Mouse (Mus musculus) thymus, adult 2 months (tissue): ENCODE measurements at regions not wholly inside any gene's neighbourhood (a gene's known extent, or its start where the extent isn't known, plus 50 kb on each side); places are given as distances from the start of the nearest gene placed in this dataset.

Experiments
- DNase-seq: peaks from one replicate; pipeline ENCODE4 v3.0.0; 2021
- H3K27ac ChIP-seq: fragments of 200-500 bp; 2 replicates; pipeline ENCODE4 v1.5.1; 2012; ENCODE audit warnings: low read length, control low read depth; ENCODE audit not compliant: control insufficient read depth, insufficient read depth
- H3K27me3 ChIP-seq: fragments of 200-500 bp; 2 replicates; pipeline ENCODE4 v1.6.1; 2012; ENCODE audit warnings: mild to moderate bottlenecking, low read length, moderate library complexity, mixed read lengths; ENCODE audit not compliant: control insufficient read depth, insufficient read depth
- H3K36me3 ChIP-seq: fragments of 200-500 bp; 2 replicates; pipeline ENCODE4 v1.6.1; 2012; ENCODE audit warnings: mild to moderate bottlenecking, low read length, moderate library complexity; ENCODE audit not compliant: control insufficient read depth, insufficient read depth
- H3K4me1 ChIP-seq: fragments of 200-500 bp; replicated peaks from 2 replicates; pipeline ENCODE4 v1.6.1; 2012; ENCODE audit warnings: low read length; ENCODE audit not compliant: control insufficient read depth, insufficient read depth
- H3K4me3 ChIP-seq: fragments of 200-500 bp; 2 replicates; pipeline ENCODE4 v1.5.1; 2012; ENCODE audit warnings: mild to moderate bottlenecking, low read length, control low read depth, moderate library complexity; ENCODE audit not compliant: control insufficient read depth, insufficient read depth
- CTCF ChIP-seq: fragments of 200-500 bp; IDR thresholded peaks from 2 replicates; pipeline ENCODE4 v1.5.1; 2012; ENCODE audit warnings: mild to moderate bottlenecking, control low read depth, low read length, moderate library complexity, borderline replicate concordance; ENCODE audit not compliant: control insufficient read depth, poor library complexity, insufficient read depth; ENCODE audit errors: extremely low read depth
- POLR2A ChIP-seq: fragments of 200-500 bp; IDR thresholded peaks from 2 replicates; pipeline ENCODE4 v1.6.1; 2012; ENCODE audit warnings: mild to moderate bottlenecking, low read length, control low read depth, moderate library complexity; ENCODE audit not compliant: control insufficient read depth, poor library complexity, insufficient read depth; ENCODE audit errors: extremely low read depth
- WGBS: fragments of 180-500 bp; shearing (Covaris S2); methylation state at CpG from one replicate; pipeline ENCODE4 v1.1.7; 2018; 5-methylcytosine and 5-hydroxymethylcytosine counted together

- H3K4me1 ChIP-seq = peaks cover 21% of the 10 kb centered on the region
- peak; percentile 21 for DNase-seq
- no peak for TF ChIP-seq CTCF
- no peak for TF ChIP-seq POLR2A
- H3K36me3 ChIP-seq = no peaks in the 10 kb centered on the region
- H3K4me3 ChIP-seq = no peak overlapping the region
- no peak overlapping the region for H3K27ac ChIP-seq
- H3K27me3 ChIP-seq = no peaks in the 10 kb centered on the region
- 4% methylated on average over 5 of the region's 5 CpGs for WGBS
Measured at GRCm38 (mm10) chr9:116329147-116329546, 154.0 kb upstream of the Tgfbr2 start.

DNA sequence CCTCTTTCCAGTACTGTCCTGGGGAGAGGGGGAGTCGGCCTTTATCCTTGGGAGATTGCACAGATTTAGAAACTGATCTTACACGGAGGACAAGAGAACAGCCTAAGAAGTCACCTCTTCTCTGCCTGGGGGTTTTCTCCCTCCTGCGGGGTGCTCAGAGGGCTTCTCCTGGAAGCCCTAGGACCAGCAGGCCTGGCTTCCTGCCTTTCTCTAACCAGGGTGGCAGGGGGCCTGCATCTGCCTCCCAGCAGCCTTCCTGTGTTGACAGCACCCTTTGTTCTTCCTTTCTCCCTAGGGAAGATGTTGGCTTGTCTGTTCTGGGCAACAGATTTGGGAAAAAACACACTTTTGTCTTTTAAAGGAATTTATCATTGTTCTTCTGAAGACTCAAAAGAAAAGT lies 153.0 kb upstream of the Tgfbr2 start:
- 58% methylated on average over 3 of the region's 3 CpGs for WGBS
- TF ChIP-seq POLR2A (no peak), CTCF (no peak)
- no peak for DNase-seq
- H3K27ac ChIP-seq = no peak overlapping the region
- no peak overlapping the region for H3K4me3 ChIP-seq
- H3K36me3 ChIP-seq = no peaks in the 10 kb centered on the region
- H3K4me1 ChIP-seq = peaks cover 18% of the 10 kb centered on the region
- H3K27me3 ChIP-seq = no peaks in the 10 kb centered on the region

- DNase-seq = no peak
- H3K4me3 ChIP-seq = no peak overlapping the region
- no peaks in the 10 kb centered on the region for H3K36me3 ChIP-seq
- H3K4me1 ChIP-seq = peaks cover 18% of the 10 kb centered on the region
- TF ChIP-seq POLR2A (no peak), CTCF (no peak)
- H3K27ac ChIP-seq = no peak overlapping the region
- H3K27me3 ChIP-seq = no peaks in the 10 kb centered on the region
- 99% methylated on average over 2 of the region's 2 CpGs for WGBS
Measured at GRCm38 (mm10) chr9:116327080-116327479, 151.9 kb upstream of the Tgfbr2 start.

DNA sequence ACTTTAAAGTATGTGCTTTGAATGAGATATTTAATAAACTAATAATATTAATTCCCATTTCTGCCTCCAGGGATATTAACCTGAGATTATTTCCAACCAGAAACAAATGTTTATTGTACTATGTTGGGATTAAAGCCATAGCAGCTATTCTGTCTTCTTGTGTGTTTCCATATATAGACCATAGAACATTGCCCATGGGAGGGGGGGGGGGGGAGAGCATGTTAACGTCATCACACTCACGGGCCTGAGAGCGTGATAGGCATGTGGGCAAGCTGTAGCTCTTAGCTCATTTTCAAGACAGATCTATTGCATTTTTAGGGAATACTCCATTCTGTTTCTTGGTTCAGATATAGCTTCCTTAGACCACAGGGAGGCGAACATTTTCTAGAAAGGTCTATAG lies 149.8 kb upstream of the Tgfbr2 start:
- TF ChIP-seq CTCF (no peak), POLR2A (no peak)
- H3K4me3 ChIP-seq = no peak overlapping the region
- H3K27ac ChIP-seq = no peak overlapping the region
- no peak for DNase-seq
- H3K27me3 ChIP-seq = no peaks in the 10 kb centered on the region
- WGBS = 94% methylated on average over 4 of the region's 4 CpGs
- peaks cover 16% of the 10 kb centered on the region for H3K4me1 ChIP-seq
- H3K36me3 ChIP-seq = no peaks in the 10 kb centered on the region

GRCm38 (mm10) chr9:116323871-116324721 lies 148.9 kb upstream of the Tgfbr2 start:
- Histone ChIP-seq H3K36me3 (no peaks in the 10 kb centered on the region), H3K27me3 (no peaks in the 10 kb centered on the region), H3K4me3 (no peak overlapping the region), H3K4me1 (peaks cover 15% of the 10 kb centered on the region), H3K27ac (no peak overlapping the region)
- TF ChIP-seq CTCF (no peak), POLR2A (no peak)
- WGBS = 93% methylated on average over 9 of the region's 9 CpGs
- DNase-seq = no peak

GRCm38 (mm10) chr9:116321908-116322307 lies 146.7 kb upstream of the Tgfbr2 start:
- TF ChIP-seq POLR2A = no peak
- no peak for TF ChIP-seq CTCF
- Histone ChIP-seq H3K27ac (no peak overlapping the region), H3K27me3 (no peaks in the 10 kb centered on the region), H3K4me1 (peaks cover 4% of the 10 kb centered on the region; the same call in 1 of the 2 replicates), H3K4me3 (no peak overlapping the region), H3K36me3 (no peaks in the 10 kb centered on the region)
- 94% methylated on average over 6 of the region's 6 CpGs for WGBS
- DNase-seq = no peak
